Mouse (Mus musculus) testis, adult 2 months (tissue): Measurements from ENCODE around the gene Hoxd3. TPM values are rescaled to one million over a fixed set of nuclear protein-coding genes. Genes with fewer than 3 reads are reported as not detected.

ENCODE experiments used
- H3K27ac ChIP-seq: fragments of 200-500 bp; 2 replicates; pipeline ENCODE4 v1.5.1; 2012; ENCODE audit warnings: low read depth, low read length; ENCODE audit not compliant: control insufficient read depth, insufficient read depth
- H3K27me3 ChIP-seq: fragments of 200-500 bp; 2 replicates; pipeline ENCODE4 v1.6.1; 2012; ENCODE audit warnings: mild to moderate bottlenecking, low read length, moderate library complexity; ENCODE audit not compliant: control insufficient read depth, insufficient read depth
- H3K36me3 ChIP-seq: fragments of 200-500 bp; 2 replicates; pipeline ENCODE4 v1.6.1; 2012; ENCODE audit warnings: mild to moderate bottlenecking, low read length; ENCODE audit not compliant: control insufficient read depth, insufficient read depth
- H3K4me1 ChIP-seq: fragments of 200-500 bp; 2 replicates; pipeline ENCODE4 v1.6.1; 2012; ENCODE audit warnings: low read length; ENCODE audit not compliant: control insufficient read depth, insufficient read depth
- H3K4me3 ChIP-seq: fragments of 200-500 bp; 2 replicates; pipeline ENCODE4 v1.5.1; 2012; ENCODE audit warnings: low read depth, mild to moderate bottlenecking, low read length, moderate library complexity, mixed read lengths; ENCODE audit not compliant: control insufficient read depth
- CTCF ChIP-seq: fragments of 200-500 bp; IDR thresholded peaks from 2 replicates; pipeline ENCODE4 v1.5.1; 2012; ENCODE audit warnings: low read depth, mild to moderate bottlenecking, inconsistent platforms, low read length, moderate library complexity; ENCODE audit not compliant: control insufficient read depth, insufficient read depth, insufficient replicate concordance
- POLR2A ChIP-seq: fragments of 200-500 bp; IDR thresholded peaks from 2 replicates; pipeline ENCODE4 v1.6.1; 2012; ENCODE audit warnings: low read depth, mild to moderate bottlenecking, inconsistent platforms, low read length, moderate library complexity; ENCODE audit not compliant: control insufficient read depth
- polyA plus RNA-seq: library from polyadenylated mRNA; depleted of rRNA; stranded (reverse); fragments of >200 nt; gene quantifications from 2 replicates; pipeline ENCODE4 v1.2.3, GENCODE M21; 2012

Gene Hoxd3
- polyA plus RNA-seq, 1 experiment, result 0.48 TPM

- no peak for TF ChIP-seq CTCF
- no peak for TF ChIP-seq POLR2A
- Histone ChIP-seq H3K4me1 (peaks cover 18% of the 10 kb centered on the region), H3K4me3 (no peak overlapping the region), H3K27me3 (peaks cover 12% of the 10 kb centered on the region), H3K27ac (no peak overlapping the region), H3K36me3 (no peaks in the 10 kb centered on the region)
These were observed 16.3 kb upstream of the Hoxd3 start for GRCm38 (mm10) chr2:74695383-74695782.

- H3K36me3 ChIP-seq, result no peaks in the 10 kb centered on the region
These were observed 15.8 kb upstream of the Hoxd3 start for GRCm38 (mm10) chr2:74695813-74696430.

GRCm38 (mm10) chr2:74696442-74697335, 15.0 kb upstream of the Hoxd3 start:
- Histone ChIP-seq H3K27ac (peak overlapping the region; percentile 73), H3K27me3 (peaks cover 9% of the 10 kb centered on the region), H3K36me3 (no peaks in the 10 kb centered on the region), H3K4me3 (no peak overlapping the region), H3K4me1 (peaks cover 16% of the 10 kb centered on the region)
- TF ChIP-seq CTCF (no peak), POLR2A (no peak)

More at GRCm38 (mm10) chr2:74695813-74696430, 15.8 kb upstream of the Hoxd3 start:
- Histone ChIP-seq H3K27ac (no peak overlapping the region), H3K4me3 (no peak overlapping the region), H3K4me1 (peaks cover 18% of the 10 kb centered on the region), H3K27me3 (peaks cover 11% of the 10 kb centered on the region)
- no peak for TF ChIP-seq CTCF
- no peak for TF ChIP-seq POLR2A

GRCm38 (mm10) chr2:74697567-74698121, 14.1 kb upstream of the Hoxd3 start, which contains the start of gene Hoxd9:
Gene Hoxd9 (plus strand): TSS chr2:74697727.
- TF ChIP-seq CTCF, result no peak
- TF ChIP-seq POLR2A, result no peak
- Histone ChIP-seq H3K27ac (peak within 1 kb of the TSS; percentile 73), H3K36me3 (no peaks in the 10 kb centered on the region), H3K4me1 (peaks cover 16% of the 10 kb centered on the region), H3K4me3 (peak within 1 kb of the TSS; percentile 53), H3K27me3 (peaks cover 5% of the 10 kb centered on the region)

GRCm38 (mm10) chr2:74698201-74699052, 13.3 kb upstream of the Hoxd3 start:
- Histone ChIP-seq H3K4me3 (peak overlapping the region; percentile 53), H3K27ac (peak overlapping the region; percentile 45), H3K27me3 (peaks cover 3% of the 10 kb centered on the region), H3K4me1 (peaks cover 19% of the 10 kb centered on the region), H3K36me3 (no peaks in the 10 kb centered on the region)
- no peak for TF ChIP-seq POLR2A
- TF ChIP-seq CTCF, result no peak

- Histone ChIP-seq H3K36me3 (no peaks in the 10 kb centered on the region), H3K27ac (peak overlapping the region; percentile 19), H3K4me3 (peak overlapping the region; percentile 53), H3K4me1 (peaks cover 24% of the 10 kb centered on the region), H3K27me3 (peaks cover 3% of the 10 kb centered on the region)
- TF ChIP-seq POLR2A (no peak), CTCF (no peak)
These were observed 12.7 kb upstream of the Hoxd3 start for GRCm38 (mm10) chr2:74699053-74699430.
